Mouse (Mus musculus) heart, adult 9 months (tissue): Measurements from ENCODE around the gene Lrrc8c.
A peak's percentile ranks its signal among the peaks of the same experiment; 100 is the strongest.

Source experiments
- DNase-seq, 2 experiments: peaks; one replicate each; pipeline ENCODE4 v3.0.0; 2022; ENCODE audit warnings: low spot score in 2 of 2

Lrrc8c gene

GRCm38 (mm10) chr5:105519096-105519975 lies at the start of gene Lrrc8c:
Lrrc8c (plus strand) TSS chr5:105519388.
- peak; percentile 84 to 89 for DNase-seq

GRCm38 (mm10) chr5:105472983-105473705 lies 46.0 kb upstream of the Lrrc8c start:
- DNase-seq, result no peak

GRCm38 (mm10) chr5:105477527-105477926 lies 41.7 kb upstream of the Lrrc8c start:
- DNase-seq, result peak; percentile 23 to 41

- DNase-seq, result no peak
These were observed 39.5 kb upstream of the Lrrc8c start for GRCm38 (mm10) chr5:105479673-105480072.

- DNase-seq, result no peak
These were observed 38.6 kb upstream of the Lrrc8c start for GRCm38 (mm10) chr5:105480561-105480960.

- DNase-seq, result no peak
These were observed 35.6 kb upstream of the Lrrc8c start for GRCm38 (mm10) chr5:105483632-105484031.

- no peak for DNase-seq
These were observed 34.9 kb upstream of the Lrrc8c start for GRCm38 (mm10) chr5:105484247-105484646.

GRCm38 (mm10) chr5:105484891-105485290 lies 34.3 kb upstream of the Lrrc8c start:
- DNase-seq, result no peak

- no peak for DNase-seq
These were observed 29.0 kb upstream of the Lrrc8c start for GRCm38 (mm10) chr5:105490211-105490610.

GRCm38 (mm10) chr5:105491389-105491788 lies 27.8 kb upstream of the Lrrc8c start:
- DNase-seq, result no peak

- peak in 1 of 2 experiments; percentile 23 for DNase-seq
These were observed 26.6 kb upstream of the Lrrc8c start for GRCm38 (mm10) chr5:105492367-105493246.

- no peak for DNase-seq
These were observed 25.8 kb upstream of the Lrrc8c start for GRCm38 (mm10) chr5:105493377-105493776.

- no peak for DNase-seq
These were observed 24.8 kb upstream of the Lrrc8c start for GRCm38 (mm10) chr5:105494246-105494917.

- DNase-seq, result peak; percentile 74 to 82
These were observed 24.0 kb upstream of the Lrrc8c start for GRCm38 (mm10) chr5:105494918-105495901.

GRCm38 (mm10) chr5:105496133-105496532 lies 23.1 kb upstream of the Lrrc8c start:
- DNase-seq, result no peak

GRCm38 (mm10) chr5:105496586-105496985 lies 22.6 kb upstream of the Lrrc8c start:
- DNase-seq, result no peak

GRCm38 (mm10) chr5:105498429-105499000 lies 20.7 kb upstream of the Lrrc8c start:
- no peak for DNase-seq

- no peak for DNase-seq
These were observed 19.8 kb upstream of the Lrrc8c start for GRCm38 (mm10) chr5:105499396-105499795.
